In genomic region chr17:46428761-46429414, GRCm38 (mm10) we compare ENCODE assay signal across 9 mouse cellular contexts. TPM values are rescaled to one million over a fixed set of nuclear protein-coding genes. Genes with fewer than 3 reads are reported as not detected.
DNase-seq lines count a peak whose midpoint lies in the region; ATAC-seq and TF ChIP-seq lines count a peak whose summit lies in the region.
"Had no signal": no experiment of that assay in that cellular context is flagged by ENCODE, and none has a peak within 500 bp of the region (broad histone marks: within the 10 kb centered on the region; RNA-seq: fewer than 3 reads in every experiment).

Gene Crip3, plus strand, starts transcription at chr17:46428926.

- 16% methylated on average over 18 of the region's 18 CpGs for WGBS in heart, embryonic 15.5 days
- WGBS in hindbrain, postnatal 0 days, result 11% methylated on average over 18 of the region's 18 CpGs
- 13% methylated on average over 18 of the region's 18 CpGs for WGBS in midbrain, embryonic 13.5 days

- H3K36me3 ChIP-seq in heart, embryonic 15.5 days, result peaks cover 3% of the 10 kb centered on the region; the same call in 1 of the 2 replicates
- H3K36me3 ChIP-seq in hindbrain, postnatal 0 days (ENCODE audit: insufficient read depth, low read length), result 0 out of 2 replicates have a peak, but pooled peaks cover 4% of the 10 kb centered on the region
- H3K36me3 ChIP-seq in midbrain, embryonic 13.5 days, result peaks cover 4% of the 10 kb centered on the region; the same call in 1 of the 2 replicates
- H3K36me3 ChIP-seq: G1E had no signal

- H3K9ac ChIP-seq in heart, embryonic 15.5 days, result no peak within 1 kb of the TSS
- H3K9ac ChIP-seq in hindbrain, postnatal 0 days (replicated peaks; ENCODE audit: low read length), result no peak within 1 kb of the TSS
- H3K9ac ChIP-seq in midbrain, embryonic 13.5 days (replicated peaks), result no peak within 1 kb of the TSS

- peak within 1 kb of the TSS; percentile 26 for H3K4me3 ChIP-seq in heart, embryonic 15.5 days
- H3K4me3 ChIP-seq in hindbrain, postnatal 0 days (ENCODE audit: low read length), result no peak within 1 kb of the TSS
- H3K4me3 ChIP-seq in midbrain, embryonic 13.5 days (replicated peaks), result no peak within 1 kb of the TSS

- no peak for TF ChIP-seq CTCF in hindbrain, postnatal 0 days (IDR thresholded peaks at IDR 0.05; ENCODE audit: low read depth)

- no peak within 1 kb of the TSS for H3K27ac ChIP-seq in heart, embryonic 15.5 days
- no peak within 1 kb of the TSS for H3K27ac ChIP-seq in hindbrain, postnatal 0 days
- H3K27ac ChIP-seq in midbrain, embryonic 13.5 days, result no peak within 1 kb of the TSS

- intact Hi-C loops in left cerebral cortex, postnatal 36 days (cut with DNase I), result no loop called here

- peaks cover 4% of the 10 kb centered on the region for H3K27me3 ChIP-seq in heart, embryonic 15.5 days
- no peaks in the 10 kb centered on the region for H3K27me3 ChIP-seq in hindbrain, postnatal 0 days (ENCODE audit: insufficient read depth, low read length)
- 0 out of 2 replicates have a peak, but pooled peaks cover 8% of the 10 kb centered on the region for H3K27me3 ChIP-seq in midbrain, embryonic 13.5 days

- H3K4me1 ChIP-seq in heart, embryonic 15.5 days (replicated peaks), result peaks cover 17% of the 10 kb centered on the region
- H3K4me1 ChIP-seq in hindbrain, postnatal 0 days (ENCODE audit: insufficient read depth, low read length), result no peaks in the 10 kb centered on the region
- peaks cover 7% of the 10 kb centered on the region; the same call in 1 of the 2 replicates for H3K4me1 ChIP-seq in midbrain, embryonic 13.5 days (replicated peaks)

- no peak for ATAC-seq in heart, embryonic 15.5 days (replicated peaks; ENCODE audit: insufficient number of reproducible peaks, insufficient read depth, low FRiP score, low read depth)
- ATAC-seq in hindbrain, postnatal 0 days, result no peak
- ATAC-seq in midbrain, embryonic 13.5 days, result peak; percentile 37; the same call in 1 of the 2 replicates
- no peak for ATAC-seq in CD4-positive, CD25-positive, alpha-beta regulatory T cell, adult 4 months

- DNase-seq in heart, adult 8-10 months (ENCODE audit: low spot score), result no peak
- peak; percentile 52 to 70 for DNase-seq in adrenal gland, postnatal 36 days
- no peak for DNase-seq in hindbrain, postnatal 0 days (ENCODE audit: low spot score)
- no peak for DNase-seq in left cerebral cortex, postnatal 36 days (ENCODE audit: low spot score in 2 of 2)
- no peak for DNase-seq in thymus, postnatal 36 days

- peak within 1 kb of the TSS; percentile 52 for H3K4me2 ChIP-seq in heart, embryonic 15.5 days
- peak within 1 kb of the TSS; percentile 25; the same call in 1 of the 2 replicates for H3K4me2 ChIP-seq in hindbrain, postnatal 0 days (ENCODE audit: low read depth, low read length)
- H3K4me2 ChIP-seq in midbrain, embryonic 13.5 days (replicated peaks), result peak within 1 kb of the TSS; percentile 42

- H3K9me3 ChIP-seq in heart, embryonic 15.5 days (replicated peaks), result no peaks in the 10 kb centered on the region
- H3K9me3 ChIP-seq in hindbrain, postnatal 0 days (ENCODE audit: low read length), result no peaks in the 10 kb centered on the region
- no peaks in the 10 kb centered on the region for H3K9me3 ChIP-seq in midbrain, embryonic 13.5 days
- H3K9me3 ChIP-seq: G1E had no signal

RNA-seq across cellular contexts. Expression of gene Crip3, which starts in this region (rescaled TPM):
- polyA plus RNA-seq in heart, embryonic 15.5 days (2015; fragmentation: Nextera tagmentation; extraction: Ambion mirVana), result 3.5 and 28.8 TPM in 2 replicates
- 1 to 10 TPM in 1 of 4 experiments, under 1 TPM in 3; 0.54 to 1.0 (median 0.88) TPM for total RNA-seq in heart, adult 8-10 months (2022)
- total RNA-seq in adrenal gland, postnatal 36 days (2021), result 1 to 10 TPM in 1 of 2 experiments, under 1 TPM in 1; 0.43 to 1.1 TPM
- 1.4 and 4.0 TPM in 2 replicates for total RNA-seq in hindbrain, postnatal 0 days (2014; rRNA removed)
- 1.6 and 1.7 TPM in 2 replicates for polyA plus RNA-seq in hindbrain, postnatal 0 days (2015; fragmentation: Nextera tagmentation; extraction: Ambion mirVana)
- 2.1 TPM in 2 replicates for polyA plus RNA-seq in midbrain, embryonic 13.5 days (2015; fragmentation: Nextera tagmentation; extraction: Ambion mirVana)
- not detected for polyA plus RNA-seq in CD4-positive, CD25-positive, alpha-beta regulatory T cell, adult 4 months (2017; shearing (Covaris generic))
- total RNA-seq in left cerebral cortex, postnatal 36 days (2021), result 1 to 10 TPM; 1.7 to 6.5 TPM
- total RNA-seq: G1E had no signal
- polyA plus RNA-seq: G1E had no signal

Comparison
In these comparisons a context has a peak if more than half of its experiments do, and no peak if none do; other contexts are left out.
1. DNase-seq: peak in adrenal gland, postnatal 36 days (2 of 2); none in heart, adult 8-10 months (single experiment), hindbrain, postnatal 0 days (single experiment), left cerebral cortex, postnatal 36 days (0 of 2) and thymus, postnatal 36 days (0 of 2).
2. Peak in every context shown above with its lines, with median percentiles within 50 percentile points of each other: H3K4me2 ChIP-seq.